Mouse (Mus musculus): ENCODE measurements around the gene Rgs4. TPM values are rescaled to one million over a fixed set of nuclear protein-coding genes. Genes with fewer than 3 reads are reported as not detected.

Rgs4 gene
- polyA plus RNA-seq, 1 experiment = 0.26 TPM

GRCm38 (mm10) chr1:169697236-169697635 lies 50.2 kb downstream of the Rgs4 start:
- H3K4me3 ChIP-seq = no peak overlapping the region
- H3ac ChIP-seq (ENCODE audit: control insufficient read depth, insufficient read length) = no peak overlapping the region
- H3K36me3 ChIP-seq (ENCODE audit: control insufficient read depth, insufficient read depth) = no peaks in the 10 kb centered on the region
- TF ChIP-seq POLR2A (IDR thresholded peaks at IDR 0.05; ENCODE audit: insufficient read length, low read depth) (no peak), POLR2AphosphoS2 (IDR thresholded peaks at IDR 0.05; ENCODE audit: insufficient read length, low read depth) (no peak), E2F4 (IDR thresholded peaks at IDR 0.05; ENCODE audit: insufficient read depth) (no peak), MAX (IDR thresholded peaks at IDR 0.05; ENCODE audit: low read depth) (no peak), SRF (IDR thresholded peaks at IDR 0.05; ENCODE audit: control insufficient read depth, insufficient read length, low read depth) (no peak), MYOG (IDR thresholded peaks at IDR 0.05; ENCODE audit: control insufficient read depth in 1 of 3, insufficient read depth in 1 of 3, insufficient read length in 2 of 3, low read depth in 2 of 3) (no peak), TCF12 (IDR thresholded peaks at IDR 0.05; ENCODE audit: insufficient read depth, poor library complexity, severe bottlenecking) (no peak), MYOD1 (IDR thresholded peaks at IDR 0.05; ENCODE audit: control insufficient read depth in 1 of 3, insufficient read length in 2 of 3, low read depth in 2 of 3) (no peak), REST (IDR thresholded peaks at IDR 0.05; ENCODE audit: insufficient read depth, insufficient read length) (no peak), CEBPB (IDR thresholded peaks at IDR 0.05; ENCODE audit: insufficient read depth, poor library complexity, severe bottlenecking) (no peak), TCF3 (IDR thresholded peaks at IDR 0.05; ENCODE audit: insufficient read length, low read depth) (no peak), USF1 (IDR thresholded peaks at IDR 0.05; ENCODE audit: low read depth) (no peak)
- no peaks in the 10 kb centered on the region for H3K79me2 ChIP-seq (ENCODE audit: control insufficient read depth, insufficient read depth)
- no peaks in the 10 kb centered on the region for H3K27me3 ChIP-seq (ENCODE audit: control insufficient read depth, insufficient read depth, insufficient read length)
- no peak overlapping the region for H3K4me2 ChIP-seq (ENCODE audit: low read depth)

GRCm38 (mm10) chr1:169695356-169695755 lies 52.1 kb downstream of the Rgs4 start:
- no peaks in the 10 kb centered on the region for H3K79me2 ChIP-seq (ENCODE audit: control insufficient read depth, insufficient read depth)
- H3K27me3 ChIP-seq (ENCODE audit: control insufficient read depth, insufficient read depth, insufficient read length) = no peaks in the 10 kb centered on the region
- TF ChIP-seq E2F4 (IDR thresholded peaks at IDR 0.05; ENCODE audit: insufficient read depth) (no peak), MYOG (IDR thresholded peaks at IDR 0.05; ENCODE audit: control insufficient read depth in 1 of 3, insufficient read depth in 1 of 3, insufficient read length in 2 of 3, low read depth in 2 of 3) (no peak)
- H3K4me3 ChIP-seq = no peak overlapping the region
- H3K36me3 ChIP-seq (ENCODE audit: control insufficient read depth, insufficient read depth) = no peaks in the 10 kb centered on the region
- H3ac ChIP-seq (ENCODE audit: control insufficient read depth, insufficient read length) = no peak overlapping the region
- peak overlapping the region; percentile 14 for H3K4me2 ChIP-seq (ENCODE audit: low read depth)

- Histone ChIP-seq H3K4me2 (ENCODE audit: low read depth) (no peak overlapping the region), H3K79me2 (ENCODE audit: control insufficient read depth, insufficient read depth) (no peaks in the 10 kb centered on the region), H3ac (ENCODE audit: control insufficient read depth, insufficient read length) (no peak overlapping the region), H3K36me3 (ENCODE audit: control insufficient read depth, insufficient read depth) (no peaks in the 10 kb centered on the region), H3K27me3 (ENCODE audit: control insufficient read depth, insufficient read depth, insufficient read length) (no peaks in the 10 kb centered on the region), H3K4me3 (no peak overlapping the region)
- TF ChIP-seq POLR2A (IDR thresholded peaks at IDR 0.05; ENCODE audit: insufficient read length, low read depth) (no peak), SRF (IDR thresholded peaks at IDR 0.05; ENCODE audit: control insufficient read depth, insufficient read length, low read depth) (no peak)
Observed at GRCm38 (mm10) chr1:169693537-169693936, 53.9 kb downstream of the Rgs4 start.

GRCm38 (mm10) chr1:169693040-169693439 lies 54.4 kb downstream of the Rgs4 start:
- H3K27me3 ChIP-seq (ENCODE audit: control insufficient read depth, insufficient read depth, insufficient read length) = no peaks in the 10 kb centered on the region
- H3K4me3 ChIP-seq = no peak overlapping the region
- no peaks in the 10 kb centered on the region for H3K79me2 ChIP-seq (ENCODE audit: control insufficient read depth, insufficient read depth)
- no peaks in the 10 kb centered on the region for H3K36me3 ChIP-seq (ENCODE audit: control insufficient read depth, insufficient read depth)
- no peak overlapping the region for H3K4me2 ChIP-seq (ENCODE audit: low read depth)
- TF ChIP-seq POLR2AphosphoS2 (IDR thresholded peaks at IDR 0.05; ENCODE audit: insufficient read length, low read depth) = no peak
- no peak for TF ChIP-seq SRF (IDR thresholded peaks at IDR 0.05; ENCODE audit: control insufficient read depth, insufficient read length, low read depth)
- TF ChIP-seq REST (IDR thresholded peaks at IDR 0.05; ENCODE audit: insufficient read depth, insufficient read length) = no peak
- no peak for TF ChIP-seq MAX (IDR thresholded peaks at IDR 0.05; ENCODE audit: low read depth)
- TF ChIP-seq TCF12 (IDR thresholded peaks at IDR 0.05; ENCODE audit: insufficient read depth, poor library complexity, severe bottlenecking) = no peak
- H3ac ChIP-seq (ENCODE audit: control insufficient read depth, insufficient read length) = no peak overlapping the region

Other genes with a start within 250 kb of the Rgs4 start
- 15.6 TPM for gene Nuf2, start 216.2 kb downstream of the Rgs4 start, polyA plus RNA-seq (2012; fragmentation: generic; extraction: Trizol)
- gene Rgs5, start 92.1 kb downstream of the Rgs4 start, polyA plus RNA-seq (2012; fragmentation: generic; extraction: Trizol) = 0.01 TPM
- not detected for gene Ccdc190, start 181.0 kb upstream of the Rgs4 start, polyA plus RNA-seq (2012; fragmentation: generic; extraction: Trizol)
- 9.5 TPM for gene Hsd17b7, start 221.6 kb upstream of the Rgs4 start, polyA plus RNA-seq (2012; fragmentation: generic; extraction: Trizol)

All from myocyte (in vitro differentiated cells).